17 mouse cellular contexts compared by ENCODE assay signal in genomic region chr4:131520636-131521306, GRCm38 (mm10).
DNase-seq lines count a peak whose midpoint lies in the region.
"Had no signal": no experiment of that assay in that cellular context is flagged by ENCODE, and none has a peak within 500 bp of the region (broad histone marks: within the 10 kb centered on the region; RNA-seq: fewer than 3 reads in every experiment).

No protein-coding gene starts in this region.

- peak; percentile 16 to 19 for DNase-seq in frontal cortex, postnatal 14 days (ENCODE audit: low spot score in 2 of 2)
- no peak for DNase-seq in frontal cortex, postnatal 25 days (ENCODE audit: low spot score in 2 of 2)
- DNase-seq in left cerebral cortex, postnatal 14 days (ENCODE audit: low spot score in 2 of 2) = peak; percentile 34 to 42
- no peak for DNase-seq in left cerebral cortex, adult 11 months (ENCODE audit: low spot score)
- DNase-seq in right cerebral cortex, postnatal 10 days (ENCODE audit: low spot score in 2 of 2) = peak; percentile 59 to 67
- DNase-seq in right cerebral cortex, adult 18-20 months = no peak
- DNase-seq: adrenal gland, postnatal 14 days; cerebellum, adult 11-12 months; heart, adult 2 months; heart, postnatal 4 days; kidney, adult 2 months; kidney, postnatal 4 days; layer of hippocampus, adult 9-11 months; liver; lung, adult 2 months; lung, postnatal 10 days; thymus, postnatal 4 days had no signal

- intact Hi-C loops in left cerebral cortex, postnatal 14 days (cut with DNase I) = no loop called here

Comparison
In these comparisons a context has a peak if more than half of its experiments do, and no peak if none do; other contexts are left out.
1. DNase-seq: peak in frontal cortex, postnatal 14 days (2 of 2), left cerebral cortex, postnatal 14 days (2 of 2) and right cerebral cortex, postnatal 10 days (2 of 2); none in frontal cortex, postnatal 25 days (0 of 2), left cerebral cortex, adult 11 months (single experiment) and right cerebral cortex, adult 18-20 months (single experiment).